Mouse (Mus musculus) mouse embryonic stem cell (cell line): ENCODE measurements around the gene Eef1akmt2.

Source experiments
- in situ Hi-C, 2 experiments: fragments of 300-500 bp; cut with MboI; formaldehyde crosslinking; loops; 1 replicate in 1 of 2; 3 replicates in 1 of 2; pipeline ENCODE4 v1.14.3; 2019 to 2020; ENCODE audit warnings: low sequenced_read_pairs in 2 of 2, low pct_unique_long_range_greater_than_20kb in 1 of 2, mixed read lengths in 1 of 2; ENCODE audit not compliant: unreplicated experiment in 1 of 2

Gene Eef1akmt2

GRCm38 (mm10) chr7:132852173-132852844 is at the start of gene Eef1akmt2:
Gene Eef1akmt2, minus strand, starts transcription at chr7:132852673.
- in situ Hi-C loops = no loop called here

GRCm38 (mm10) chr7:132900826-132901531 is 48.5 kb upstream of the Eef1akmt2 start:
- in situ Hi-C loops = no loop called here

GRCm38 (mm10) chr7:132898234-132898633 is 45.8 kb upstream of the Eef1akmt2 start:
- in situ Hi-C loops = loop anchor here (5.0 to 25.0 kb wide), 2 partner anchors 246 to 661 kb away; no protein-coding TSS in a partner anchor

- in situ Hi-C loops = loop anchor here (5.0 to 25.0 kb wide), 2 partner anchors 245 to 660 kb away; no protein-coding TSS in a partner anchor
Measured at GRCm38 (mm10) chr7:132897258-132897657, 44.8 kb upstream of the Eef1akmt2 start.

DNA sequence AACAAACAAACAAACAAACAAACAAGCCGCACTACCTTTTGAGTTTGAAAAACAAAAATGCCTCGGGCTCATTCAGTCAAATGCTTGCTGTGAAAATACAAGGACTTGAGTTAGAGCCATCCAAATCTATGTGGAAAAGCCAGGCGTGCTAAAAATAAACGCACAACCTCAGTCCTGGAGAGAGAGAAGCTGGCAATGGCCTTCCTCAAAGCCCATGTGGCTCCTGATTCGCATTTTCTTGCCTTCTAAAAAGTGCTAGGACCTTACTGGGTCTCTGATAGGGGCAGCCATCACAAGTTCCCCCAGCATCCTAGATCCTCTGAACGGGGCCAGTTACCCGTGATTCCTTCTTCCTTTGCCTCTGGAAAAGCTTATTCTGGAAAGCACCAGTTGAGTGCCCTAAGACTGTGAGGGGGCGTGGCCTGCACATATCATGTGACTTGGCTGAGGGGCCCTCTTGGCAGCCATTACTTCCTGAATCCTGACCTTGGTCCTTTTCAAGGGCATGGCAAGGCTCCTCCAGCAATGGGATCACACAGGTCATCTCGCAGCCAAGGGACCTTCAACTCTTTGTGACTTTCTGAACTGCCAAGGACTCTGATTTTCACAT is 43.8 kb upstream of the Eef1akmt2 start:
- in situ Hi-C loops = loop anchor here (5.0 to 25.0 kb wide), 2 partner anchors 244 to 659 kb away; no protein-coding TSS in a partner anchor

- in situ Hi-C loops = loop anchor here (5.0 to 25.0 kb wide), 2 partner anchors 243 to 658 kb away; no protein-coding TSS in a partner anchor
Measured at GRCm38 (mm10) chr7:132894841-132895555, 42.5 kb upstream of the Eef1akmt2 start.

- in situ Hi-C loops = loop anchor here (25.0 kb wide), 1 partner anchor 656 kb away; no protein-coding TSS in a partner anchor
Measured at GRCm38 (mm10) chr7:132893336-132893735, 40.9 kb upstream of the Eef1akmt2 start.

DNA sequence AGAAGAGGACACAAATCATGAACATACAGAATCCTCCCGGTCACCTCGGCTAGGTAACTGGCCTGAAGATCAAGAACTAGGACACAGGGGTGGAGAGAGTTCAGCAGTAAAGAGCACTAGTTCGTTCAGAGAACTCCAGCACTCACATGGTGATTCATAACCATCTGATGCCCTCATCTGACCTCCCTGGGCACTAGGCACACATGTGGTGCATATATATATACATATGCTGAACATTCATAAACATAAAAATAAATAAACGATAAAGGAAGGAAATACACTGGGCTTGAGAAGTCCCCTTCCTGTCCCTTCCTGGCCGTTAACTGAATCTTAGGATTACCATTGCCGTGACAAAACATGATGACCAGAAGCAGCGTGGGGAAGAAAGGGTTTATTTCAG is 40.3 kb upstream of the Eef1akmt2 start:
- in situ Hi-C loops = loop anchor here (25.0 kb wide), 1 partner anchor 656 kb away; no protein-coding TSS in a partner anchor

- in situ Hi-C loops = loop anchor here (25.0 kb wide), 1 partner anchor 655 kb away; no protein-coding TSS in a partner anchor
Measured at GRCm38 (mm10) chr7:132892311-132892661, 39.8 kb upstream of the Eef1akmt2 start.

- in situ Hi-C loops = loop anchor here (25.0 kb wide), 1 partner anchor 654 kb away; no protein-coding TSS in a partner anchor
Measured at GRCm38 (mm10) chr7:132891561-132892310, 39.3 kb upstream of the Eef1akmt2 start.

DNA sequence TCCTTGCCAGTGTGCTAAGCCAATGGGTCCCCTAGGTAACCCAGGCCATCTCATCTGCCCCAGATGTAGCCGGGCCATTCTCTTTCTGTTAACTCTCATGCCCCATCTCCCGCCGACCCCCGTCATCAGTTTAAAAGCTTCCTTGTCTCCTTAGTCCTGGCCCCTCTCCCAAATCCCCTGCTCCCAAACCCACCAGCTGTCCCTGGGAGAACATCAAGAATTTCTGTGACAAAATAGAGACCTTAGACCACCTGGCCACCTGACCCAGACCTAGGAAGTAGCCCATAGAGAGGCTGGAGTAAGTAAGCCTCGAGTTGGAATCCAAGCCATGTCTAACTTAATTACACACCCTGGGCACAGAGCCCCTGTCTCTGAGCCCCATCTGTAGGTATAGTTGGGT is 37.7 kb upstream of the Eef1akmt2 start:
- in situ Hi-C loops = loop anchor here (25.0 kb wide), 1 partner anchor 653 kb away; no protein-coding TSS in a partner anchor

GRCm38 (mm10) chr7:132889691-132890090 is 37.2 kb upstream of the Eef1akmt2 start:
- in situ Hi-C loops = loop anchor here (10.0 to 25.0 kb wide), 2 partner anchors 235 to 652 kb away; no protein-coding TSS in a partner anchor

GRCm38 (mm10) chr7:132888518-132889249 is 36.2 kb upstream of the Eef1akmt2 start:
- in situ Hi-C loops = loop anchor here (10.0 to 25.0 kb wide), 2 partner anchors 234 to 651 kb away; no protein-coding TSS in a partner anchor

GRCm38 (mm10) chr7:132888052-132888451 is 35.6 kb upstream of the Eef1akmt2 start:
- in situ Hi-C loops = loop anchor here (10.0 to 25.0 kb wide), 2 partner anchors 233 to 651 kb away; no protein-coding TSS in a partner anchor

DNA sequence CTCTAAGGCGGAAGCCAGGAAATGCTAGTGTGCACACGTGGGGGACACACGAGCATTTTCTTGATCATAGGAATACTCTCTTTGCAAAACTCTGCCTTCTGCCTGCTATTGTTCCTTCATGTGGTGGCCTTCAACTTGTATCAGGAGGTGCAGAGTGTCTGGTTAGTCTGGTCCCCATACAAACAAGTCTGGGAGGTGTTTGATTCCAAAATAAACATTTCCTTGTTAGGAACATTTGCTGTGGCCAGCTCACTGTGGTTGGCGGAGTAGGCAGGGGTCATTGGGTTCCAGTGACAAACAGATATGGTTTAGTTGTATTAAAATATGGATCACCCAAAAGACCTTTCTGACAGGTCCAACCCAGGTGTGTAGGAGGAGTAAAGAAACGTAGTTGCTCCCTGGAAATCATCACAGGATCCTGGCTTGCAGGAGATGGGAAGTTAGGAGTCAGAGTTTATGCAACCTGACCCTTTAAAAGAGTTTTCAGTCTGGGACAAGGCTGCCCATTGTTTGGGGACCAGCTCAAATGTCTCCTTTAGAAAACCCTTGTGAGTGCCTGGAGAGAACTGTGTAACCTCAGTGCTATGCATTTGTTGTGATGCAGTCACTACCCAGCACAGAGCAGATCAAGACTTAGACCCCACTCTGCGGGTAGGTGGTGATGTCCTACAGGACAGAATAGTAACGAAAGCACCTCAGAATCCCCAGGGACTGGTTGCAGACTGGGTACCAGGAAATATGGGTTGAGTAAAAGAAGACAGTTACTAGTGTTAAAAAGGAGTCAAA is 34.7 kb upstream of the Eef1akmt2 start:
- in situ Hi-C loops = loop anchor here (10.0 to 25.0 kb wide), 2 partner anchors 232 to 650 kb away; no protein-coding TSS in a partner anchor

GRCm38 (mm10) chr7:132884031-132884430 is 31.6 kb upstream of the Eef1akmt2 start:
- in situ Hi-C loops = loop anchor here (10.0 to 25.0 kb wide), 2 partner anchors 229 to 647 kb away; no protein-coding TSS in a partner anchor
